Comparison of ENCODE assay signal across 14 mouse cellular contexts in the genomic region with DNA sequence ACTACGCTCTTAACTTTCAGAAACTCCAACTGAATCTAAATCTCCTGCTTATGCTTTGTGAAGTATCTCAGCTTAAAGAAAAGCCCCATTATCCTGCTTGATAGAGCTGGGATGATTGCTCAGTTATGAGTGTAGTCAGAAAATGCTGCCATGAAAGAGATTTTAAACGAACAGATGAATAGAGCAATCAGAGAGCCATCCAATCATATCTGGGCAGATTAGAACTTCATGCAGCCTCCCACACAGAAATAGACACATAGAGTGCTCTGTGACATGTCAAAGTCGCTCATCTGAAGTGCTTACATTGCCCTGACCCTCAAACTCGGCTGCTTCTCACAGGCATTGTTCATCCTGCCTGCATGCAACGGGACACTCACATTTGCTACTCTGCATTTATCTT.
"Had no signal": no experiment of that assay in that cellular context is flagged by ENCODE, and none has a peak within 500 bp of the region (broad histone marks: within the 10 kb centered on the region; RNA-seq: fewer than 3 reads in every experiment).

No protein-coding gene starts in this region.

- H3K36me3 ChIP-seq: limb, embryonic 15.5 days; liver, embryonic 12.5 days; midbrain, embryonic 10.5 days; neural tube, embryonic 15.5 days had no signal

- H3K27ac ChIP-seq: limb, embryonic 15.5 days; liver, embryonic 12.5 days; midbrain, embryonic 10.5 days; neural tube, embryonic 15.5 days had no signal

- H3K27me3 ChIP-seq: limb, embryonic 15.5 days; liver, embryonic 12.5 days; neural tube, embryonic 15.5 days had no signal

- ATAC-seq: liver, embryonic 12.5 days had no signal

- H3K4me3 ChIP-seq: limb, embryonic 15.5 days; liver, embryonic 12.5 days; midbrain, embryonic 10.5 days; myocyte; neural tube, embryonic 15.5 days had no signal

- H3K9me3 ChIP-seq: limb, embryonic 15.5 days; liver, embryonic 12.5 days; midbrain, embryonic 10.5 days; neural tube, embryonic 15.5 days had no signal

- DNase-seq: layer of hippocampus, adult 9-11 months; layer of hippocampus, postnatal 36 days; lung, embryonic 14.5 days; lung, postnatal 10 days; lung, postnatal 4 days; midbrain, embryonic 14.5 days; right cerebral cortex, adult 18-20 months; right cerebral cortex, postnatal 25 days; thymus, postnatal 4 days had no signal

- H3K9ac ChIP-seq: limb, embryonic 15.5 days; liver, embryonic 12.5 days; lung, embryonic 14.5 days; neural tube, embryonic 15.5 days had no signal

- H3K4me2 ChIP-seq: limb, embryonic 15.5 days; liver, embryonic 12.5 days; lung, embryonic 14.5 days; neural tube, embryonic 15.5 days had no signal

- H3K4me1 ChIP-seq: limb, embryonic 15.5 days; liver, embryonic 12.5 days; midbrain, embryonic 10.5 days; neural tube, embryonic 15.5 days had no signal
